Mouse (Mus musculus) ES-CJ7 (cell line): ENCODE measurements around the gene Ube2l6.
"Not testable (repeated sequence)": the region's sequence is repeated elsewhere in the genome, so short reads cannot be mapped to it uniquely, and the experiment has no call there.

Experiments
- DNase-seq: peaks from one replicate; pipeline ENCODE4 v3.0.0; 2011; ENCODE audit warnings: low read depth, low spot score

Ube2l6 gene

DNA sequence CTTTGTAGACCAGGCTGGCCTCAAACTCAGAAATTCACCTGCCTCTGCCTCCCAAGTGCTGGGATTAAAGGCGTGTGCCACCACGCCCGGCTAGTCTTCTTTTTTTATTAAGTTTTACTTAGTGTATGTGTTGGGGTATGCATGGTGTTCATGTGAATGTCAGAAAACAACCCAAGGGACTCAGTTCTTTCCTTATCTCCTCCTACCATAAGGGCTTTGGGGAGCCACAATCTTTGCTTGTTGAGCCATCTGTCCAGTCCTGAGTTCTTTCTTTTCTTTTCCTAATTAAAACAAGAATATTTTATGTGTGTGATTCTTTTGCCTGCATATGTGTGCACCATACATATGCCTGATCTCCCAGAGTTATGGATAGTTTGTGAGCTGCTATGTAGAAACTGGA is 5.5 kb upstream of the Ube2l6 start:
- no peak for DNase-seq

DNA sequence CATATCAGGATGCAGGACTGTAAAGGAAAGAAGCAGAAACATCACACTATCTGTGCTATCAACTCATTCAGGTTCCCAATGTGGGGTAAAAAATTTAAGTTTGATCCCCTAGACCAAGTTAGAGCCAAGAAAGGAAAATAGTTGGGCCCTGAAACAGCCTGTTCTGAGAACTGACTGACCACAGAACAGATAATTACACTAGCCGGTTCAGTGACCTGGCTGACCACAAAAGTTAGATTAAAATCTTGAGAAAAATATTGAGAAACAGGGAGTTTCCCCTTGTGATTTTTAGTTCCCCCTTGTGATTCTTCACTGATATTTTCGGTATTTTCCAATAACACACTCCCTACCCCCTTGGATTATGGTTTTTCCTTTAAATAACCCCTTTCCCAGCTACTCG is 4.8 kb upstream of the Ube2l6 start:
- DNase-seq = no peak

GRCm38 (mm10) chr2:84797833-84798492 is 665 bp upstream of the Ube2l6 start:
- peak; percentile 75 for DNase-seq

GRCm38 (mm10) chr2:84799041-84799561 is 473 bp downstream of the Ube2l6 start:
- DNase-seq = peak; percentile 60

- no peak for DNase-seq
These were observed 1.7 kb downstream of the Ube2l6 start for GRCm38 (mm10) chr2:84800304-84800703.

- DNase-seq = not testable (repeated sequence)
These were observed 2.6 kb downstream of the Ube2l6 start for GRCm38 (mm10) chr2:84801223-84801622.

GRCm38 (mm10) chr2:84803963-84804362 is 5.3 kb downstream of the Ube2l6 start:
- no peak for DNase-seq

- peak; percentile 54 for DNase-seq
These were observed 7.9 kb downstream of the Ube2l6 start for GRCm38 (mm10) chr2:84806546-84806945.

GRCm38 (mm10) chr2:84809330-84809729 is 10.7 kb downstream of the Ube2l6 start:
- peak; percentile 12 for DNase-seq

DNA sequence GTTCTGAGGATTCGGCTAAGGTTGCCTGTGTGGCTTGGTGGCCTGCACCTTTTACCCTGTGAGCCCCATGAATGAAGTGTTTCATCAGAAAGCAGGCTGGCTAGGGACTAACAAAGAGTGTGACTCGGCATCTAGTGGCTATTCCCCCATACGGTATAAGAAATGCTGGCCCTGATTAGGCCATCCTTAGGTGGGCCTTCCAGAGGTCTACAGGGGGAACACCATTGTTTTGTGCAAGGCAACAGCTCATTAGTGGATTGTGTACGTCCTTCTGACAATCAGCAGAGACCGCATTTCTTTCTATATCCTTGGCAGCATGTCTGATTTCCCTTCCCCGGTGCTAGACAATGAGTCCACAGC is 11.9 kb downstream of the Ube2l6 start:
- DNase-seq = no peak

DNA sequence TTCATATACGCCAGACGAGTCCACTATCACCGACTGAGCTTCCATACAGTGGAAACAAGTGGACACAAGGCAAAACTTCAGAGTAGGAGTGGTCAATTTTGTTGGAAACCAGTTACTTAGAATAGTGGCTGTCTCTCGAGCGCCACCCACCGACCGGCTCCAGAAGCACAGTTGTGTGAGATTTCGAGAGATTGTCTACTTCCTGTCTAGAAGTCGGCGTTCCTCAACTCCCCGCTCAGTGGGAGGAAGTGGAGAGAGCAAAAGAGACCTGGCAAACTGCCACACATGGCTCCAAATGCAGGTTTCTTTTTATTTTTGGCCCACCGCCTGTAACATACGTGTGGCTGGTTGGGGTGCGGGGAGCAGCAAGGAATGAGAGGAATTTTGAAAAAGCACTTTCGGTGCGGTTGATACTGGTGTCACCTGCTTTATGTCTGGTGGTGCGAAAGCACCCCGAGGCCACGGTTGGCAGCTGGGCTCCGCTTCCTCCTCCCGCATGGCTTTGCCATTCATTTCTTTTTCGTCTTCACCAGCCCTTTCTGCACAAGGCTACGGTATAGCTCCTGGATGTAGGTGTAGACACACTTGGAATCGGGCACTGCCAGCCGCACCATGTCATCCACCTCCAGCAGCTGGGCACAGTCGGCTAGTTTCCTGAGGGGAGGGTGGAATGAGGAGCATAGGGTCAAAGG is 12.4 kb downstream of the Ube2l6 start:
- DNase-seq = peak; percentile 26

DNA sequence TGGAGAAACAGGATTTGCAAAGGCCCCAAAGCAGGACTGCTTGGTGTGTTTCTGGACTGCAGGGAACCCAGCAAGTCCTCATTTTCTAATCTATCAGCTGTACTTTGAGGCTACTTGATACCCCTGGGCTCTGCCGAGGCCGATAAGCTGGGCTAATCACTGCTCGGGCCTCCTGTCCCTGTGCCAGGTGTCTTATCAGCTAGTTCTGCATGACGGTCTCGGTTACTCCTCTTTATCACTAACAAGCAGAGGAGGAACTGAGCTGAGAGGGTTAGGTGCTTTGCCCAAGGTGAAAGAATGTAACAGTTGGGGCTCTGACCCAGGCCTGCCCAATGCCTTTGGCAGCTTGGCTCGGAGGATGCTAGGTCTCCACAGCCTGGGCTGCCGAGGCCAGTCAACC is 13.3 kb downstream of the Ube2l6 start:
- DNase-seq = no peak

DNA sequence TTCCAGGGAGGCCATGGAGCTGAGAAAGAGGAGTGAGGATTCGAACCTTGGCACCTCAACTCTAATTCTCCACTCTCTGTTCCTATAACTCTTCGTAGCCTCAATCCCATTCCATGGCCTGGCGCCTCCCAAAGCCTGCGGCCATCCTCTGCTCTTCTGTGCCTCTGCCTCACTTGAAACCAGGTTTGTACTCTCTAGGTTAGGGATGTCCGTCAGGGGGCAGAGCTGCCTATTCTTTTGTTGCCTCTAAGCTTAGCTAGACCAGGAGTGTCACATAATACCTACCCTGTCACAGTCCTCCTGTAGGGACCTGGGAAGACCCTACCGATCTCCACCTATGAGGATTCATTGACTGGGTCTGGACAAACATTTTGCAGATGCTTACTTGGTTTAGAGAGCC is 14.0 kb downstream of the Ube2l6 start:
- DNase-seq = no peak

DNA sequence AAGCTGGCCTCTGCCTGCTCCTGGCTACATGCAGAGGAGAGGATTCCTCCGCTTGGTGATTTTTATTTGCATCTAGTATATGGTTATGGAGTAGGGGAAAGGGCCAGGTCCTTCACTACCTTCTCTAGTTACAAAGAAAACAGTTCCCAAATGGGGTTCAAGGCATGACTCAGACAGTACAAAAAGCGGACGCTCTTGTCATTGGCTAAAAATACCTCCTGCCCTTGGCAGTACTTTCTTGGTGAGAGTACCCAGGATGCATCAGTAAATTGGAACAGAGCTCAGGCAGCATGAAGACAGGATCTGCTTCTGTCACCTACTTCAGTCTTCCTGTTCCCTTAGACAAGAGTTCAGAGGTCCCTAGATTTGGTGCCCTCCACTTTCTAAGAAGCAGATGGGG is 21.2 kb downstream of the Ube2l6 start:
- no peak for DNase-seq

- DNase-seq = no peak
These were observed 23.9 kb downstream of the Ube2l6 start, which contains the start of gene Smtnl1 for GRCm38 (mm10) chr2:84822552-84822951. Smtnl1 (minus strand) TSS chr2:84822652.

GRCm38 (mm10) chr2:84823237-84823636 is 24.6 kb downstream of the Ube2l6 start:
- no peak for DNase-seq

DNA sequence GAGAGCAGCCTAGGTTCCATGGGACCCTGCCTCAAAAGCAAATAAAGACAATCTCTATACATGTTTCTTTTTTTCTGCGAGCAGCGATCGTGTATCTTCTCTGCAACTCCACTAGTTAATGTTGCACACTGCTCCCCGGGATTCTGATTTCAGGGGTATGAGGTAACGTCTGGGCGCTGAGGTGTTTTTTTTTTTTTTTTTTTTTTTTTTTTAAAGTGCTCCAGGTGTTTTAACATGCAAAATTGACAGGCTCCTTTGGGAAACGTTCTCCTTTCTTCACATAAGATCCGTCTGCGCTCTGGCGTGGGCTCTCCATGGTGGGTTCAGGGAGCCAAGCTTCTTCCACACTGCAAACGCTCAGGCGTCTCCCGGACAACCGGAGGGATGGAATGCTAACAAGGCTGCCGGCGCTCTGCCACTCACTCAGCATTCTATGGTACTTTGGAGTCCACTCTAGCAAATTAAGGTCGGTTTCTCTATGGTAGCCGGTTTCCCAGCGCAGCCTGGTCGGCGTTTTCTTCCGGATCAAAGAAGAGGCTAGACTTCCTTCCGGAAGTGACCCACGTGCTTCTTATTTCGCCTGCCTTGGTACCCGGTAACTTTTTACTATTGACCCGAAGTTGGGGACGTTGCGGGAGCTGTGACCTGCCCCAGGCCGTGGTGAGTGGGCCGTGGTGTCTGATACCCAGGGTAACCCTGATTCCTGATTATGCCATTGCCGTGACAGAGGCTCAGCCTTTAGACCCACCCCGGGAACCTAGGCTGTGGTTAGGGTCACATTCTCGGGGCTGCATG is 28.1 kb downstream of the Ube2l6 start, which contains the start of gene Timm10:
Timm10 (plus strand) TSS at position 510 of the 795 bp plus-strand sequence.
- peak; percentile 98 for DNase-seq

GRCm38 (mm10) chr2:84827283-84827920 is 28.8 kb downstream of the Ube2l6 start:
- DNase-seq = peak; percentile 62

DNA sequence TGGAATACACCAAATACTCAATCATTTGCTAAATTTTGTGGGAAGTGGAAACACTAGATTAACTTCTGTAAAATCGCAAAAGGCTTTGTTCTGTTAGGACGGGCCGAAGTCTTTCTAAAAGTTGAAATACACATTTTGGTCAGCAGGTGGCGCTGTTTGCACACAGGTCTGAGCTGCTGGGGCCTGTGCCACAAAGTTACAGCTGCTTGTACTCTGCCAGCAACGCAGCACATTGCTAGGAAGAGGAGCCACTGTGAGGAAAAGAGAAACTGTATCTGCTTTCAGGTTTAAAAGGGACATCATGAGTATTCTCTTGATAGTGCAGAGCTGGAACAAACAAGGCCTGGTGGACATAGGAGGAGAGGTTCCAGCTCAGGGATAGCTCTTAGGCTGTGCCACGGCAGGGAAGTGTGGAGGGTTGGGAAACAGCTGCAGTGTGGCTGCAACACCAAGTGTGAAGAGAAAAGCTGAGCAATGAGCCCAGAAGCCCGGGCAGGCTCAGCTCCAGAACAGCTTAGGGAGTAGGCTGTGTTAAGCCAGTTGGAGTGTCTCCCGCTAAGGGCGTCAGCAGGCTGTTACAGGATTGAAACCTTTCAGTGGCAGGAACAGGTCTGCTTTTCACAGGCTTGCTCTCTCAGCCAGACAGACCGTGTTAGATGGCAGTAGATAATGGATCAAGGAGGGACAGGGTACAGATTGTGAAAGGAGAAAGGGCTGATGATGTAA is 33.2 kb downstream of the Ube2l6 start:
- DNase-seq = peak; percentile 82

DNA sequence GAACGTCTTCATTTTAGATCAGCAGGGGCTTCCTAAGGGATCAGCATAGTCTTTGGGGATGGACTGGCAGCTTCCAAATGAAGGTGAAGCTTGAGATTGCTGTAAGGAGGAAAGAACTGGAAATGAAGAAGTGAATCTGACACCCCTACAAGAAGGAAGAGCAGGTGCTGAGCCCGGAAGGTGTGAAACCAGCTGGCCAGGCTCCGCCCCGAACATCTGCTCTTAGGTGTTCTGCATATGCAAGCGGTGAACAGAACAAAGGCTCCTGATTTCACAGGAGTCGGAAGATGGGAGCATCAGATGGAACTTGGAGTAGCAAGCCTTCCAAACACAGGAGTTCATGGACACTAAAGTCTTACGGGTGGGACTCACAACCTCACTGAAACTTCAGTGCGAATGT is 38.5 kb downstream of the Ube2l6 start:
- DNase-seq = peak; percentile 84
